Mouse (Mus musculus): ENCODE measurements around the gene Smc4. TPM values are rescaled to one million over a fixed set of nuclear protein-coding genes. Genes with fewer than 3 reads are reported as not detected.

Smc4 gene
- polyA plus RNA-seq, 1 experiment from 2014 or later = 28.3 TPM

DNA sequence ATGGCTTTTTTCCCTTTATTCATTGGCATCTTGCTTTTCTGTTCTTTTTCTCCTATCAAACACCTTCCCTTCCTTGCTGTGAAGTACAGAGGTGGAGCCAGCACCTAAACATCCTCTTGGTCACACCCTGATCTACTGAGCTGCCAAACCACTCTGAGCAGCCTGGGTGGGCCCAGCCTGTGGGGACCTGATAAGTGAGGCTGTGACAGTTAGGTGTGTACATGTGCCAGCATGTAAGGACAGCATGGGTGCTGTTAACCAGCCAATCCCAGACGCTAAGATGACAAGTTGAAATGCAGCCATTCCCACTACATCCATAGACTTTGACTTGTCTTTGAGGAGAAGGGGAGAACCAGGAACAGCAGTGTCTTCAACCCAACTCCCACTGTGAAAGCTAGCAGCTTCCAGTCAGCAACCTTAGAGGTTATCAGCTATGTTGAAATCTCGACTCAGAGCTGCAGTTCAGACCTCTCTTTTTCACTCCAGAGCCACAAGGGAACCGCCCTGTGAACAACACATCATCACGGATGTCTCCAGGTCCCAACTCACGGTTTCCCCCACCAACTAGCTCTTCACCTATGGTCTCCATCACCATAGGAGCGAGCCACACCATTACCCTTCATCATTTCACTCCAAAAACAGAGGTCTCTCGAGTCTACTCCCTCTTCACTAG is 50.4 kb downstream of the Smc4 start:
- H3K27ac ChIP-seq (replicated peaks) = no peak overlapping the region
- WGBS = 89% methylated on average over 7 of the region's 7 CpGs
- H3K9me3 ChIP-seq (replicated peaks) = no peaks in the 10 kb centered on the region
- no peaks in the 10 kb centered on the region for H3K36me3 ChIP-seq
- no peak overlapping the region for H3K4me3 ChIP-seq (replicated peaks)
- no peaks in the 10 kb centered on the region for H3K4me1 ChIP-seq
- H3K9ac ChIP-seq (replicated peaks) = no peak overlapping the region
- H3K27me3 ChIP-seq (replicated peaks) = no peaks in the 10 kb centered on the region
- no peak for ATAC-seq (ENCODE audit: low FRiP score)
- H3K4me2 ChIP-seq = no peak overlapping the region

DNA sequence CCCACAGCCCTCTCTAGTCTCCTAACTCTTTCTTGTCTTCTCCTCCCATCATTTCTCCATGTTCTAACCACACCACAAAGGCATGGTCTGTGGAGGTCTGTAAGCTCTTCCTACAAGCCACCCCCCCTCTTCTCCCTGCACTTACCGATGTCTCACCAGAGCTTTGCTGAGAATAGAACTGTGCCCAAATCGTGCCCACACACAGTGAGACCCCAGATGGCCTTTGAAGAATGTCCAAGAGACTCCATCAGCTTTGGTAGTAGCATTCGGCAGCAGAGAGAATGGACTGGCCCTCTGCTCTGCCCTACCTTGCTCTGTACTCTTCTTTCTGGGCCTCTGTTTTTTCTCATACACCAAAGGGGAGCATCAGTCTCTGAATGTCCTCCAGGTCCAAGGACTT is 51.3 kb downstream of the Smc4 start:
- H3K9me3 ChIP-seq (replicated peaks) = no peaks in the 10 kb centered on the region
- H3K27ac ChIP-seq (replicated peaks) = no peak overlapping the region
- H3K4me2 ChIP-seq = no peak overlapping the region
- no peaks in the 10 kb centered on the region for H3K4me1 ChIP-seq
- H3K9ac ChIP-seq (replicated peaks) = no peak overlapping the region
- H3K4me3 ChIP-seq (replicated peaks) = no peak overlapping the region
- no peaks in the 10 kb centered on the region for H3K36me3 ChIP-seq
- H3K27me3 ChIP-seq (replicated peaks) = no peaks in the 10 kb centered on the region
- WGBS = 90% methylated on average over 3 of the region's 3 CpGs
- ATAC-seq (ENCODE audit: low FRiP score) = no peak

DNA sequence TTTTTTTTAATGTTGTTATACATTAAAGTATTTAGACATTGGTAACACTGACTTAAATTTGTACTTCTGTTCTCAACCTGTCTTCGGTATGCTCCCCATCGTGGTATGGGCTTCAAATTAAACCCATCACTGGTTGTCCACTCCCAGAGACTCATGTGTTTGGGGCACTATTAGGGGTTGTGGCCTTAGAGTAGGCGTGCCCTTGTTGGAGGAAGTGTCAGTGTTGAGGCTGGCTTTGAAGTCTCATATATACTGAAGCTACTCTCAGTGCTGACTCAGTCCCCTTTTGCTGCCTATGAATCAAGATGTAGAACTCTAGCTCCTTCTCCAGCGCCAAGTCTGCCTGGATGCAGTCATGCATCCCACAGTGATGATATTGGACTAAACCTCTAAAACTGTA is 56.1 kb downstream of the Smc4 start:
- Histone ChIP-seq H3K4me3 (replicated peaks) (no peak overlapping the region), H3K9ac (replicated peaks) (no peak overlapping the region), H3K27ac (replicated peaks) (no peak overlapping the region), H3K9me3 (replicated peaks) (no peaks in the 10 kb centered on the region), H3K36me3 (no peaks in the 10 kb centered on the region), H3K4me1 (no peaks in the 10 kb centered on the region), H3K27me3 (replicated peaks) (no peaks in the 10 kb centered on the region), H3K4me2 (no peak overlapping the region)
- WGBS = 98% methylated on average over 4 of the region's 4 CpGs
- ATAC-seq (ENCODE audit: low FRiP score) = no peak

DNA sequence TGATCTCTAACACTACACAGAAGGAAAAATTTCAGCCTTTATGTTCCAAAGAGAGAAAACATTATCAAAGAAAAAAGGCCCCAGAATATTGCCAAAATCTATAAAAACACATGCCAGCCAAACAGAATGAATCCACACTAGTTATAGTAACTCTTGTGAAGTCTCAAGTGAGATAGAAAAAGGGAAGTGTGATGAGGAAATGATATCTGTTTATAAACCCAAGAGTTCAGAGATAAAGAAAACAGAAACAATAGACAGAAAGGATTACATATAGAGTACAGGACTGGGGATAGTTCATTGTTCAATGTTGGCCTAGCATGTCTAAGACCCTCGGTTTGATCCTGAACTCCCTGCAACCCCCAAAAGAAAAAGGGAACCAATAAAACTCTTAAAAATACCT is 58.2 kb downstream of the Smc4 start:
- H3K4me2 ChIP-seq = no peak overlapping the region
- no peaks in the 10 kb centered on the region for H3K27me3 ChIP-seq (replicated peaks)
- H3K27ac ChIP-seq (replicated peaks) = no peak overlapping the region
- no peak overlapping the region for H3K9ac ChIP-seq (replicated peaks)
- no peaks in the 10 kb centered on the region for H3K36me3 ChIP-seq
- H3K4me3 ChIP-seq (replicated peaks) = no peak overlapping the region
- ATAC-seq (ENCODE audit: low FRiP score) = no peak
- 93% methylated on average over 1 of the region's 1 CpGs for WGBS
- no peaks in the 10 kb centered on the region for H3K4me1 ChIP-seq
- H3K9me3 ChIP-seq (replicated peaks) = no peaks in the 10 kb centered on the region

DNA sequence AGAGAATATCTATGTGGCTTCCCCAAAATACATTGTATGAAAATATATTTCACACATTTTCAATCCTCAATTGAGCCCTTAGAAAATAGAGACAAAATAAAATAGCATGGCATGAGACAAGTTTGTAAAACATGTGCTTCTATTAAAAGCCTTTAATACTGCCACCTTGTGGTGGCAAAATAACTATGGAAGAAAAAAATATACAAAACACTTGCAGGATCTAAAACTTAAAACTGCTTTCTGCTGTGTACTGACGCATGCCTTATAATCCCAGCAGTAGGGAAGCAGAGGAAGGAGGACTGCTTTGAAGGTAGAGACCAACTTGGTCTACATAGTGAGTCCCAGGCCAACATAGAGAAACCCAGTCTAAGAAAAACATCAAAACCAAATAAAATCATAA is 59.5 kb downstream of the Smc4 start:
- H3K4me1 ChIP-seq = no peaks in the 10 kb centered on the region
- H3K36me3 ChIP-seq = no peaks in the 10 kb centered on the region
- no peak for ATAC-seq (ENCODE audit: low FRiP score)
- H3K9ac ChIP-seq (replicated peaks) = no peak overlapping the region
- no peaks in the 10 kb centered on the region for H3K9me3 ChIP-seq (replicated peaks)
- no peaks in the 10 kb centered on the region for H3K27me3 ChIP-seq (replicated peaks)
- no peak overlapping the region for H3K4me2 ChIP-seq
- 68% methylated on average over 1 of the region's 1 CpGs for WGBS
- H3K4me3 ChIP-seq (replicated peaks) = no peak overlapping the region
- no peak overlapping the region for H3K27ac ChIP-seq (replicated peaks)

MicroRNA genes within 50 kb of the gene (microRNA counts, 519-probe panel; counts per million panel counts)
- microRNA mmu-miR-15b = 3,877 counts per million, percentile 91 among the panel's probes with 10 or more counts

Small RNA genes lying within 50 kb of the gene (microRNA-seq; reads per million reads assigned to microRNA genes)
- 353 reads per million, percentile 69 among the genes with 10 or more reads in this experiment for gene Mir15b
- 195 reads per million, percentile 62 among the genes with 10 or more reads in this experiment for gene Mir16-2

Other genes with a start within 250 kb of the Smc4 start
- 5.1 and 5.3 TPM in 2 replicates for gene 1110032F04Rik, start 135.2 kb upstream of the Smc4 start, polyA plus RNA-seq (2015; fragmentation: Nextera tagmentation; extraction: Ambion mirVana)
- 7.3 and 11.0 TPM in 2 replicates for gene Ift80, start 168 bp upstream of the Smc4 start, polyA plus RNA-seq (2015; fragmentation: Nextera tagmentation; extraction: Ambion mirVana)
- gene Trim59, start 40.0 kb downstream of the Smc4 start, polyA plus RNA-seq (2015; fragmentation: Nextera tagmentation; extraction: Ambion mirVana) = 25.3 and 43.6 TPM in 2 replicates
- gene Kpna4, start 122.4 kb downstream of the Smc4 start, polyA plus RNA-seq (2015; fragmentation: Nextera tagmentation; extraction: Ambion mirVana) = 31.8 and 32.0 TPM in 2 replicates
- not detected in 2 replicates for gene Arl14, start 217.7 kb downstream of the Smc4 start, polyA plus RNA-seq (2015; fragmentation: Nextera tagmentation; extraction: Ambion mirVana)

Data from neural tube, embryonic 15.5 days (tissue).